Mouse (Mus musculus): ENCODE data around the gene Vapb. TPM values are rescaled to one million over a fixed set of nuclear protein-coding genes. Genes with fewer than 3 reads are reported as not detected.
A peak's percentile ranks its signal among the peaks of the same experiment; 100 is the strongest.
"Not testable (repeated sequence)": the region's sequence is repeated elsewhere in the genome, so short reads cannot be mapped to it uniquely, and the experiment has no call there.

Gene Vapb
- 130 and 177 TPM in 2 replicates for total RNA-seq (2021)
- long read RNA-seq, full-length matches to known transcripts = 7 of 15 reads
- long read RNA-seq, partial matches to known transcripts = 1 of 15 reads
- long read RNA-seq, other reads (novel, unspliced or antisense) = 7 of 15 reads

- peak; percentile 100 for DNase-seq
Observed at GRCm38 (mm10) chr2:173737222-173737989, at the start of gene Vapb. TSS of gene Vapb (plus strand) at chr2:173737511.

- DNase-seq = no peak
Observed at GRCm38 (mm10) chr2:173689835-173690234, 47.5 kb upstream of the Vapb start.

GRCm38 (mm10) chr2:173691748-173692147, 45.6 kb upstream of the Vapb start:
- DNase-seq = no peak

- no peak for DNase-seq
Observed at GRCm38 (mm10) chr2:173692693-173693092, 44.6 kb upstream of the Vapb start.

- DNase-seq = no peak
Observed at GRCm38 (mm10) chr2:173698850-173699249, 38.5 kb upstream of the Vapb start.

- peak; percentile 31 for DNase-seq
Observed at GRCm38 (mm10) chr2:173702096-173702866, 35.0 kb upstream of the Vapb start.

- no peak for DNase-seq
Observed at GRCm38 (mm10) chr2:173702867-173703237, 34.5 kb upstream of the Vapb start.

GRCm38 (mm10) chr2:173705827-173706551, 31.3 kb upstream of the Vapb start:
- DNase-seq = no peak

GRCm38 (mm10) chr2:173707626-173708025, 29.7 kb upstream of the Vapb start:
- DNase-seq = not testable (repeated sequence)

- DNase-seq = no peak
Observed at GRCm38 (mm10) chr2:173710193-173710592, 27.1 kb upstream of the Vapb start.

- peak; percentile 17 for DNase-seq
Observed at GRCm38 (mm10) chr2:173712656-173713055, 24.7 kb upstream of the Vapb start.

- DNase-seq = no peak
Observed at GRCm38 (mm10) chr2:173713241-173713640, 24.1 kb upstream of the Vapb start.

GRCm38 (mm10) chr2:173714620-173715218, 22.6 kb upstream of the Vapb start:
- DNase-seq = no peak

- DNase-seq = no peak
Observed at GRCm38 (mm10) chr2:173716966-173717365, 20.3 kb upstream of the Vapb start.

- not testable (repeated sequence) for DNase-seq
Observed at GRCm38 (mm10) chr2:173719115-173719514, 18.2 kb upstream of the Vapb start, which contains the start of gene 1700010B08Rik. TSS of gene 1700010B08Rik (plus strand) at chr2:173719415.

- no peak for DNase-seq
Observed at GRCm38 (mm10) chr2:173722251-173722857, 15.0 kb upstream of the Vapb start.

GRCm38 (mm10) chr2:173724382-173724781, 12.9 kb upstream of the Vapb start:
- no peak for DNase-seq

GRCm38 (mm10) chr2:173724940-173725807, 12.1 kb upstream of the Vapb start:
- DNase-seq = no peak

GRCm38 (mm10) chr2:173725819-173726218, 11.5 kb upstream of the Vapb start:
- no peak for DNase-seq

GRCm38 (mm10) chr2:173730444-173730966, 6.8 kb upstream of the Vapb start:
- no peak for DNase-seq
